27 mouse cellular contexts compared by ENCODE assay signal in genomic region chr5:148972167-148972566, GRCm38 (mm10). TPM values are rescaled to one million over a fixed set of nuclear protein-coding genes. Genes with fewer than 3 reads are reported as not detected.
"Had no signal": no experiment of that assay in that cellular context is flagged by ENCODE, and none has a peak within 500 bp of the region (broad histone marks: within the 10 kb centered on the region; RNA-seq: fewer than 3 reads in every experiment).

No protein-coding gene starts in this region.

- H3K36me3 ChIP-seq: heart, embryonic 10.5 days; heart, embryonic 12.5 days; hindbrain, embryonic 10.5 days; hindbrain, embryonic 12.5 days; intestine, embryonic 15.5 days; liver, embryonic 13.5 days; liver, embryonic 15.5 days had no signal

- H3K9me3 ChIP-seq: heart, embryonic 10.5 days; heart, embryonic 12.5 days; hindbrain, embryonic 10.5 days; hindbrain, embryonic 12.5 days; intestine, embryonic 15.5 days; liver, embryonic 13.5 days; liver, embryonic 15.5 days had no signal

- H3K27me3 ChIP-seq: heart, embryonic 12.5 days; hindbrain, embryonic 12.5 days; intestine, embryonic 15.5 days; liver, embryonic 13.5 days; liver, embryonic 15.5 days had no signal

- H3K27ac ChIP-seq: gastrocnemius, adult 2 months; heart, embryonic 10.5 days; hindbrain, embryonic 10.5 days; hindbrain, embryonic 12.5 days; hindbrain, embryonic 14.5 days; intestine, embryonic 15.5 days; kidney, postnatal 0 days; layer of hippocampus, adult 2 months; left cerebral cortex, adult 2 months; liver, embryonic 13.5 days; liver, embryonic 15.5 days had no signal

- H3K4me3 ChIP-seq: gastrocnemius, adult 2 months; heart, embryonic 10.5 days; heart, embryonic 12.5 days; hindbrain, embryonic 10.5 days; hindbrain, embryonic 12.5 days; intestine, embryonic 15.5 days; layer of hippocampus, adult 2 months; left cerebral cortex, adult 2 months; liver, embryonic 13.5 days; liver, embryonic 15.5 days had no signal

- H3K9ac ChIP-seq: heart, embryonic 12.5 days; hindbrain, embryonic 12.5 days; hindbrain, embryonic 14.5 days; intestine, embryonic 15.5 days; liver, embryonic 13.5 days; liver, embryonic 15.5 days had no signal

- ATAC-seq: hindbrain, embryonic 16.5 days; inflammation-experienced regulatory T-cells, adult 6 months; intestine, embryonic 15.5 days; intestine, postnatal 0 days had no signal

- DNase-seq: gastrocnemius, adult 2 months; gastrocnemius, postnatal 10 days; gastrocnemius, postnatal 25 days; heart, adult 18-20 months; heart, postnatal 10 days; heart, postnatal 4 days; kidney, postnatal 25 days; kidney, postnatal 4 days; liver, embryonic 13.5 days had no signal

- H3K4me2 ChIP-seq: heart, embryonic 12.5 days; hindbrain, embryonic 12.5 days; hindbrain, embryonic 14.5 days; intestine, embryonic 15.5 days; liver, embryonic 11.5 days; liver, embryonic 13.5 days; liver, embryonic 15.5 days had no signal

RNA-seq across cellular contexts. Expression of gene Gm42791, which starts 22.8 kb away (rescaled TPM):
- polyA plus RNA-seq: frontal cortex, adult 2 months; heart, embryonic 12.5 days; heart, embryonic 14.5 days; heart, embryonic 16.5 days; inflammation-experienced regulatory T-cells, adult 6 months; intestine, postnatal 0 days; kidney, postnatal 0 days; limb, embryonic 14.5 days; liver, embryonic 11.5 days; liver, embryonic 15.5 days had no signal
